Mouse (Mus musculus): ENCODE measurements around the gene Disp2.

Disp2 gene

GRCm38 (mm10) chr2:118759828-118760227 is 19.7 kb upstream of the Disp2 start:
- DNase-seq (ENCODE audit: extremely low spot score) = peak; percentile 61

GRCm38 (mm10) chr2:118760311-118761025 is 19.1 kb upstream of the Disp2 start:
- DNase-seq (ENCODE audit: extremely low spot score) = no peak

- no peak for DNase-seq (ENCODE audit: extremely low spot score)
Measured at GRCm38 (mm10) chr2:118761358-118761757, 18.2 kb upstream of the Disp2 start.

- peak; percentile 60 for DNase-seq (ENCODE audit: extremely low spot score)
Measured at GRCm38 (mm10) chr2:118761906-118762783, 17.4 kb upstream of the Disp2 start, which contains the start of gene Ccdc9b. Ccdc9b (minus strand) TSS chr2:118762661.

GRCm38 (mm10) chr2:118762784-118763148 is 16.8 kb upstream of the Disp2 start:
- no peak for DNase-seq (ENCODE audit: extremely low spot score)

DNA sequence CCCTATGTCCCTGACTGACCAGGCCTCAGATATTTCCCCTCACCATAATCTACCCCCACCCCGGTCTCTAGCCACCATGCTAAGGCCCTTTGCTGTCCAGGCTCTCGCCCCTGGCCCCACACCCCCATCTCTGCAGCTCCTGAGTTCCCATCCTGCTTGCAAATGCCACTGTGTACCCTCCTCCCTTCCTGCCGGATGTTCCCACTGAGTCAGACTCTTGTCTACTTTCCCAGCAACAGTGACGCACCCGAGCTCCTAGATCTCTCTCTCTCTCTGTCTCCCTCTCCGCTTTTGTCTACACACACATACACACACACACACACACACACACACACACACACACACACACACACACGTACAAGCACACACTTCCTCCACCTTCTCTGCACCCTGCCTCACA is 16.1 kb upstream of the Disp2 start:
- DNase-seq (ENCODE audit: extremely low spot score) = no peak

DNA sequence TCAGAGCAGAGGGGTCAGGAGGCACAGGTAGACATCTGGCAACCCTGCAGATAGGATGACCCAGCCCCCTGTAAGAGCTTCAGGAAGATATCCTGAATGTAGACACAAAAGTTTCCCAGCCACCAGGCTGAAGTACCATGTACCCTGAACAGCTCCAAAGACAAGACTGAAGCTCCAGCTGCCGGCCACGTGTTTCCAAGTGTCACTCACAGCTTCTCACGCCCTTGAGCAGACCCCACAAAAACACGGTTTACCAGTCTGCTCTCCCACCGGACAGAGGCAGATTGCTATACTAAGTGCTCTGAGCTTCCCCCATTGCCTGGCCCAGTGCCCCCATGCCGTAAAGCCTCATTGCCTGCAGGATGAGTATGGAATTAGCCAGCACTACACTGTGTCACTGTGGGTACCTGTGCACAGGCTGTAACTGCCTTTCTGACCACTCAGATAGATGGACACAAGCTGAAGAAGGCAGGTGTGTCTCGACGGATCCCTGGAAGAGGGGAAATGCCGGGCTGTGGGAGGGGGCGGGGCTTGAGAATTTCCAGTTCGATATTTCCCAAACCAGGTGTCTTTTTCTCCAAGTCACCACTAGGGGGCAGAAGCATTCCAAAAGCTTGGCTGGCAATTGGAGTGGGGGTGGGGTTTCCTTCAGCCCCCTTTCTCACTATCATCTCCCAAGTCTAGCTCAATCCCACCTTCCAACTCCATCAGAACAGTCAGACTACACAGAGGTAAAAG is 15.3 kb upstream of the Disp2 start:
- DNase-seq (ENCODE audit: extremely low spot score) = peak; percentile 67

DNA sequence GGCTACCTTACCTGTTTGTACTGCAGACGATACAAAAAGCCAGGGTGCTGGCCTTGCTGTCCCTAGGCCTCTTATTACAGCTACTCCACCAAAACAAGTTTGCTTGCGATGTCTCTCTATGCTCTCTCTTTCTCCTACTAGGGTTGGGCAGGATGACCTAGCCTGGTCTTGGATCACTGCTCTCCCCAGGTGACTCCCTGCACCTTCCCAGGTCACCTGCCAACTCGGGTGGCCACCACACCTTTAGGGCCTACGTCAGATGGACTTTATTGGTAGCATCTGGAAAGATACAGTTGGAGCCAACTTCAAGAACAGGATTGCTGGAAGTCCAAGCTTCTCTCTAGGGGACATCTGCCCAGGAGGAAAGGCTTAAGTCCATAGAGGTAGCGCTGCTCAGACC is 14.6 kb upstream of the Disp2 start:
- no peak for DNase-seq (ENCODE audit: extremely low spot score)

- no peak for DNase-seq (ENCODE audit: extremely low spot score)
Measured at GRCm38 (mm10) chr2:118766041-118767033, 13.2 kb upstream of the Disp2 start.

DNA sequence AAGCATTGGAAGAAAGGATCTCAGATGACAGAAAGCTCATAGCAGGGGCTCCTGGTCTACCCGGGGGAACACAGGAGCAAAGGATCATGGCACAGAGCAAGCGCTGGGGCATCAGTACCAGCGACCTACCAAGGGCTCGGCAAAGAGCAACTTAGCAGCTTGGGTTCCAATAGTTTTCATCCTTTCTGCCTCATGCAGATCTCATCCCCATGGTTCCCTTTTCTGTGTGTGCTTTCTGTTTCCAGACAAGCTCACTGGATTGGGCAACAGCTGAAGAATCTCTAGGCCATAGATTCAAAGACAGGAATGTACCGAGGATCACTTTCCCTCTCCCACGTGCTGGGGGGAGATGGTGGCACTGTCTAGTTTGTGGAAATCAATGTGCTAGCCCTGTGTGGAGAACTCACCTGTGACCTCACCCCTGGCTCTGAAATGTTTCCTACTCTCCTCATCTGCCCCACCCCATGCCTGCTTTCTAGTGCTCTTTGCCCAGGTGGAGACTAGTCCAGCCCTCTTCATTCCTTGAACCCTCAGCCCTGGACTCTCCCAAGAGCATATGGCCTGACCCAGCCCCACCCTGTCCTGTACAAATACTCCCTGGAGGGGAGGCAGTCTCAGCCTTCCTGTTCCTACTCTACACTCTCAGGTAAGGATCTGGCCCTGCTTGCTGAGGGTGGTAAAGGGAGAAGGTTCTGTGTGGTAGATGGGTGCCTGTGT is 7.2 kb upstream of the Disp2 start, which contains the start of gene Phgr1:
TSS of gene Phgr1 (plus strand) at position 612 of the 717 bp plus-strand sequence.
- no peak for DNase-seq (ENCODE audit: extremely low spot score)

DNA sequence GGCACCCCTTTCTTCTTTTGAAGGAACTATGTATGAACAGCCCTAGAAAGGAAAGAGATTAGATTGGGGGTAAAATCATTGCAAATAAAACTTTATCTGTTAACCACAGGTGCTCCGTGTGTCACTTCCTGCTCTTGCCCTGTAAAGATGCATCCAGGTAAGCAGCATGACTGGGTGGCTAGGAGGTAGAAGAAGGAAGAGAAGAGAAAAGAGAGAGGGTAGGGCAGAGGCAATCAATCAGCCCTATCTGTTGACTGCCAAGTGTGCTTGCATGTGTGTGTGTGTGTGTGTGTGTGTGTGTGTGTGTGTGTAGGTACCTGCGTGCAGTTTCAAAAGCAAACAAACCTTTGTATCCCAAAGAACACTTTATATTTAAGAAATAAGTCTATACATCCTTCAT is 5.0 kb upstream of the Disp2 start:
- DNase-seq (ENCODE audit: extremely low spot score) = no peak

GRCm38 (mm10) chr2:118775396-118775795 is 4.1 kb upstream of the Disp2 start:
- DNase-seq (ENCODE audit: extremely low spot score) = no peak

GRCm38 (mm10) chr2:118775846-118776245 is 3.7 kb upstream of the Disp2 start:
- DNase-seq (ENCODE audit: extremely low spot score) = no peak

- DNase-seq (ENCODE audit: extremely low spot score) = no peak
Measured at GRCm38 (mm10) chr2:118776295-118776694, 3.2 kb upstream of the Disp2 start.

DNA sequence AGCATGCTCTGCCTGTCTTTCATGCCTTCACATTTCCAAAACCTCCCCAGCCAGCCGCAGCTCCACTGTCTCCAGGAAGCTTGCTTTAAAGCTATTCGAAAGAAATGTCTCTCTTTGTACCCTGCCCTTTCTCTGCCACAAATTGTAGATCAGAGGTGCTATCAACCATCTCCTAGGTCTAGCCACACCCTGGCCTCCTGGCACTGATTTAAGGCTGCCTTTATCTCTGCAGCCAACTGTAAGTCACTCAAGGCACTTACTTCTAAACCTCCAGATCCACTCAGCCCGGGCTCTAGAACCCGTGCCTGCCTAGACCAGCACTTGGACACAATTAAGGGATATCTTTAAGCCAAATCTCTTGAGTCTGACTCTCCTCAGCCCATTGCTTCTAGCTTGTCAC is 1.1 kb upstream of the Disp2 start:
- DNase-seq (ENCODE audit: extremely low spot score) = no peak

- DNase-seq (ENCODE audit: extremely low spot score) = peak; percentile 19
Measured at GRCm38 (mm10) chr2:118779065-118779464, 454 bp upstream of the Disp2 start.

DNA sequence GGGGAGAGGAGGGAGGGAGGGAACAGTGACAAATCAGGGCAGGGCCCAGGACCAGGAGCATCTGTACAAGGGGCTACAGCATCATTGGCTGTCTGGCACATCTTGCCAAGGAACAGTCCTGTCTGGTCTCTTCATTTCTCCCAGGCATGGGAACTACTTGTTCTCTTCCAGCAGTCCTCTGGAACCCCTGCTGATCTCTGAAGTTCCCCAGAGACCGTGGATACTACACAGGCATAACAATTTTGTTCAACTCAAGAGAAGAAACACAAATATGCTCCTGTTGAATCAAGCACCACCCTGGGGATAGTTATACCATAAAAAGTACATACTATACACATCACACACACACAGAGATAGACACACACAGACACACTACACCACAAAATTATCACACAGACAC is 1.6 kb downstream of the Disp2 start:
- no peak for DNase-seq (ENCODE audit: extremely low spot score)

DNA sequence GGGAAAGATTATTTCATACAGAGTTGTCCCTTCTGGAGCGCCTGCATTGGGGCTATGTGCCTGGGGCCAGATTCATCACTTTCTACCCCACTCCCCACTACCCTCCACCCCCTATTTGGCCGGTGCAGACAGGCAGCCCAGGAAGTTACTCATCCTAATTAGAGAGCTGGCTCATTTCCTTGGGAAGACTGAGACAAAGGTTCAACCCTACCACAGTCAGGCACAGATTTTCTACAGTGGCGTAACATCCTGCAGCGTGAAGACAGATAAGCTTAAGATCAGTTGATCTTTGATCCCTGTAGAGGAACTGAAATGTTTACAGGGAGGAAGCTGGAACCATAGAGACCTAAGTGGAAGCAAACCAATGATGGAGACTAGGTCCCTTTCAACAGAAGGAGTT is 2.8 kb downstream of the Disp2 start:
- DNase-seq (ENCODE audit: extremely low spot score) = no peak

- no peak for DNase-seq (ENCODE audit: extremely low spot score)
Measured at GRCm38 (mm10) chr2:118783093-118783492, 3.6 kb downstream of the Disp2 start.

- no peak for DNase-seq (ENCODE audit: extremely low spot score)
Measured at GRCm38 (mm10) chr2:118783663-118784062, 4.1 kb downstream of the Disp2 start.
